Mouse (Mus musculus): ENCODE measurements around the gene St3gal3. TPM values are rescaled to one million over a fixed set of nuclear protein-coding genes. Genes with fewer than 3 reads are reported as not detected.

Gene St3gal3
- polyA plus RNA-seq, 1 experiment from 2014 or later: 13.6 TPM

GRCm38 (mm10) chr4:117972999-117973398, 161.7 kb downstream of the St3gal3 start:
- Histone ChIP-seq H3K4me1 (ENCODE audit: control insufficient read depth, insufficient read depth, low read depth, low read length) (no peaks in the 10 kb centered on the region), H3K27ac (ENCODE audit: low read depth, low read length) (no peak overlapping the region), H3K36me3 (ENCODE audit: control insufficient read depth, insufficient read depth, low read length) (no peaks in the 10 kb centered on the region), H3K27me3 (replicated peaks; ENCODE audit: control insufficient read depth, insufficient read depth, low read length) (no peaks in the 10 kb centered on the region), H3K4me3 (ENCODE audit: low read length) (no peak overlapping the region), H3K9ac (ENCODE audit: low read depth, low read length) (no peak overlapping the region), H3K9me3 (ENCODE audit: control insufficient read depth, low read length) (no peaks in the 10 kb centered on the region), H3K4me2 (ENCODE audit: low read length) (no peak overlapping the region)
- 72% methylated on average over 10 of the region's 10 CpGs for WGBS
- no peak for ATAC-seq

- Histone ChIP-seq H3K9ac (ENCODE audit: low read depth, low read length) (no peak overlapping the region), H3K4me2 (ENCODE audit: low read length) (no peak overlapping the region), H3K4me3 (ENCODE audit: low read length) (no peak overlapping the region), H3K9me3 (ENCODE audit: control insufficient read depth, low read length) (no peaks in the 10 kb centered on the region), H3K27me3 (replicated peaks; ENCODE audit: control insufficient read depth, insufficient read depth, low read length) (no peaks in the 10 kb centered on the region), H3K27ac (ENCODE audit: low read depth, low read length) (no peak overlapping the region), H3K36me3 (ENCODE audit: control insufficient read depth, insufficient read depth, low read length) (no peaks in the 10 kb centered on the region), H3K4me1 (ENCODE audit: control insufficient read depth, insufficient read depth, low read depth, low read length) (no peaks in the 10 kb centered on the region)
- ATAC-seq: no peak
- 89% methylated on average over 14 of the region's 14 CpGs for WGBS
Measured at GRCm38 (mm10) chr4:117964346-117965025, 170.2 kb downstream of the St3gal3 start.

- no peak for ATAC-seq
- Histone ChIP-seq H3K27ac (ENCODE audit: low read depth, low read length) (no peak overlapping the region), H3K9me3 (ENCODE audit: control insufficient read depth, low read length) (no peaks in the 10 kb centered on the region), H3K4me1 (ENCODE audit: control insufficient read depth, insufficient read depth, low read depth, low read length) (no peaks in the 10 kb centered on the region), H3K36me3 (ENCODE audit: control insufficient read depth, insufficient read depth, low read length) (peaks cover 5% of the 10 kb centered on the region), H3K27me3 (replicated peaks; ENCODE audit: control insufficient read depth, insufficient read depth, low read length) (no peaks in the 10 kb centered on the region), H3K4me2 (ENCODE audit: low read length) (no peak overlapping the region), H3K4me3 (ENCODE audit: low read length) (no peak overlapping the region), H3K9ac (ENCODE audit: low read depth, low read length) (no peak overlapping the region)
- WGBS: 57% methylated on average over 4 of the region's 4 CpGs
Measured at GRCm38 (mm10) chr4:117957492-117957891, 177.2 kb downstream of the St3gal3 start.

GRCm38 (mm10) chr4:117947493-117947892, 187.2 kb downstream of the St3gal3 start:
- Histone ChIP-seq H3K27me3 (replicated peaks; ENCODE audit: control insufficient read depth, insufficient read depth, low read length) (no peaks in the 10 kb centered on the region), H3K4me2 (ENCODE audit: low read length) (no peak overlapping the region), H3K4me1 (ENCODE audit: control insufficient read depth, insufficient read depth, low read depth, low read length) (no peaks in the 10 kb centered on the region), H3K9me3 (ENCODE audit: control insufficient read depth, low read length) (0 out of 2 replicates have a peak, but pooled peaks cover 2% of the 10 kb centered on the region), H3K27ac (ENCODE audit: low read depth, low read length) (no peak overlapping the region), H3K36me3 (ENCODE audit: control insufficient read depth, insufficient read depth, low read length) (peaks cover 4% of the 10 kb centered on the region), H3K9ac (ENCODE audit: low read depth, low read length) (no peak overlapping the region), H3K4me3 (ENCODE audit: low read length) (no peak overlapping the region)
- no peak for ATAC-seq
- WGBS: 72% methylated on average over 7 of the region's 7 CpGs

GRCm38 (mm10) chr4:117946639-117947305, 187.9 kb downstream of the St3gal3 start:
- no peak overlapping the region for H3K27ac ChIP-seq (ENCODE audit: low read depth, low read length)
- H3K4me3 ChIP-seq (ENCODE audit: low read length): no peak overlapping the region
- H3K4me2 ChIP-seq (ENCODE audit: low read length): no peak overlapping the region
- no peaks in the 10 kb centered on the region for H3K27me3 ChIP-seq (replicated peaks; ENCODE audit: control insufficient read depth, insufficient read depth, low read length)
- H3K9me3 ChIP-seq (ENCODE audit: control insufficient read depth, low read length): no peaks in the 10 kb centered on the region
- no peak for ATAC-seq
- H3K4me1 ChIP-seq (ENCODE audit: control insufficient read depth, insufficient read depth, low read depth, low read length): no peaks in the 10 kb centered on the region
- 88% methylated on average over 11 of the region's 11 CpGs for WGBS
- H3K9ac ChIP-seq (ENCODE audit: low read depth, low read length): no peak overlapping the region
- H3K36me3 ChIP-seq (ENCODE audit: control insufficient read depth, insufficient read depth, low read length): no peaks in the 10 kb centered on the region

- no peak for ATAC-seq
- Histone ChIP-seq H3K9me3 (ENCODE audit: control insufficient read depth, low read length) (no peaks in the 10 kb centered on the region), H3K36me3 (ENCODE audit: control insufficient read depth, insufficient read depth, low read length) (peaks cover 4% of the 10 kb centered on the region), H3K27me3 (replicated peaks; ENCODE audit: control insufficient read depth, insufficient read depth, low read length) (no peaks in the 10 kb centered on the region), H3K4me2 (ENCODE audit: low read length) (no peak overlapping the region), H3K4me3 (ENCODE audit: low read length) (no peak overlapping the region), H3K9ac (ENCODE audit: low read depth, low read length) (no peak overlapping the region), H3K27ac (ENCODE audit: low read depth, low read length) (no peak overlapping the region), H3K4me1 (ENCODE audit: control insufficient read depth, insufficient read depth, low read depth, low read length) (no peaks in the 10 kb centered on the region)
- WGBS: 24% methylated on average over 5 of the region's 5 CpGs
Measured at GRCm38 (mm10) chr4:117943317-117943716, 191.4 kb downstream of the St3gal3 start.

- Histone ChIP-seq H3K9me3 (ENCODE audit: control insufficient read depth, low read length) (no peaks in the 10 kb centered on the region), H3K4me2 (ENCODE audit: low read length) (no peak overlapping the region), H3K9ac (ENCODE audit: low read depth, low read length) (no peak overlapping the region), H3K4me1 (ENCODE audit: control insufficient read depth, insufficient read depth, low read depth, low read length) (no peaks in the 10 kb centered on the region), H3K27me3 (replicated peaks; ENCODE audit: control insufficient read depth, insufficient read depth, low read length) (no peaks in the 10 kb centered on the region), H3K36me3 (ENCODE audit: control insufficient read depth, insufficient read depth, low read length) (peaks cover 6% of the 10 kb centered on the region), H3K4me3 (ENCODE audit: low read length) (no peak overlapping the region), H3K27ac (ENCODE audit: low read depth, low read length) (no peak overlapping the region)
- ATAC-seq: no peak
- 99% methylated on average over 5 of the region's 5 CpGs for WGBS
Measured at GRCm38 (mm10) chr4:117936964-117937363, 197.8 kb downstream of the St3gal3 start.

- Histone ChIP-seq H3K4me3 (ENCODE audit: low read length) (no peak overlapping the region), H3K27ac (ENCODE audit: low read depth, low read length) (no peak overlapping the region), H3K36me3 (ENCODE audit: control insufficient read depth, insufficient read depth, low read length) (peaks cover 2% of the 10 kb centered on the region; the same call in 1 of the 2 replicates), H3K4me1 (ENCODE audit: control insufficient read depth, insufficient read depth, low read depth, low read length) (peaks cover 8% of the 10 kb centered on the region), H3K4me2 (ENCODE audit: low read length) (no peak overlapping the region), H3K9ac (ENCODE audit: low read depth, low read length) (no peak overlapping the region), H3K9me3 (ENCODE audit: control insufficient read depth, low read length) (no peaks in the 10 kb centered on the region), H3K27me3 (replicated peaks; ENCODE audit: control insufficient read depth, insufficient read depth, low read length) (peaks cover 8% of the 10 kb centered on the region; the same call in 1 of the 2 replicates)
- no peak for ATAC-seq
- 88% methylated on average over 4 of the region's 4 CpGs for WGBS
Measured at GRCm38 (mm10) chr4:117934081-117934480, 200.6 kb downstream of the St3gal3 start.

- 83% methylated on average over 5 of the region's 5 CpGs for WGBS
- Histone ChIP-seq H3K27me3 (replicated peaks; ENCODE audit: control insufficient read depth, insufficient read depth, low read length) (peaks cover 13% of the 10 kb centered on the region), H3K27ac (ENCODE audit: low read depth, low read length) (no peak overlapping the region), H3K36me3 (ENCODE audit: control insufficient read depth, insufficient read depth, low read length) (peaks cover 2% of the 10 kb centered on the region; the same call in 1 of the 2 replicates), H3K4me1 (ENCODE audit: control insufficient read depth, insufficient read depth, low read depth, low read length) (peaks cover 14% of the 10 kb centered on the region), H3K9me3 (ENCODE audit: control insufficient read depth, low read length) (no peaks in the 10 kb centered on the region), H3K4me2 (ENCODE audit: low read length) (no peak overlapping the region), H3K4me3 (ENCODE audit: low read length) (no peak overlapping the region), H3K9ac (ENCODE audit: low read depth, low read length) (no peak overlapping the region)
- ATAC-seq: no peak
Measured at GRCm38 (mm10) chr4:117933248-117933647, 201.5 kb downstream of the St3gal3 start.

Measured in hindbrain, embryonic 16.5 days (tissue).